Mouse (Mus musculus): ENCODE measurements around the gene Fmnl2.

DNA sequence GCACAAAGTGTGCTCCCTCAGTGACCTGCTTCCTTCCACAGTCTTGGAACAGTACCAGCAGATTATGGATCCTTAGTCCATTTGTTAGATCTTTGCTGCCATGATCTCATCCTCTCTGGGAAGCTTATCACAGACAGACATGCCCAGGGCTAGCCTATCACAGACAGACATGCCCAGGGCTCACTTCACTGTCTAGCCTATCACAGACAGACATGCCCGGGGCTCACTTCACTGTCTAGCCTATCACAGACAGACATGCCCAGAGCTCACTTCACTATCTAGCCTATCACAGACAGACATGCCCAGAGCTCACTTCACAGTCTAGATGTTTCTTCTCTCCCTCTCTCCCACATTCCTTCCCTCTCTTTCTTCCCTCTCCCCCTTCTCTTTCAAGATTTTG is 171.2 kb downstream of the Fmnl2 start:
- TF ChIP-seq GATA1 (IDR thresholded peaks at IDR 0.05; ENCODE audit: borderline replicate concordance, low read length) (no peak), FLI1 (IDR thresholded peaks at IDR 0.05; ENCODE audit: low read length) (no peak)
